Mouse (Mus musculus): ENCODE results near the gene Ano4.

- TF ChIP-seq CTCF (IDR thresholded peaks at IDR 0.05) = no peak
- TF ChIP-seq EP300 (IDR thresholded peaks at IDR 0.05; ENCODE audit: insufficient read depth, low read depth, low read length) = no peak
These were observed 149.5 kb downstream of the Ano4 start for GRCm38 (mm10) chr10:89195068-89195467.

All from heart, adult 2 months (tissue).